Comparison of ENCODE assay signal across 15 mouse cellular contexts in the genomic region with DNA sequence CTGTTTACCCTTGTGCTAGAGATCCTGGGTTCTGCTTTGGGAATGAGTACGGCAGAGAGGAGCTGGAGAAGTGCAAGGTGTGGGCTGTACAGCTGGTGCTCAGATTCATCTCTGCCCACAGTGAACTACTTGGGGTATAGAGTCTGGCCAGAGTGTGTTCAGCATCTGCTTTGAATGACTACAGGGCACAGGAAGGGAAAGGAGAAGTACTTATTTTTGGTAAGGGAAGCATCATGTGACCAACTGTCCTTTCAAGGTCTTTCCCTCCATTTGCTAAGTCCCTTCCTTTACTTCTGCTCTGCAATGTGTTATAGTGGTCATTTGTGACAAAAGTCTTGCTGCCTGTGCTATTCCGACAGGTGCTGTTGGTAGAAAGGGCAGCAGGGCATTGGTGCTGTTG. TPM values are rescaled to one million over a fixed set of nuclear protein-coding genes. Genes with fewer than 3 reads are reported as not detected.
DNase-seq lines count a peak whose midpoint lies in the region; ATAC-seq and TF ChIP-seq lines count a peak whose summit lies in the region.
"Had no signal": no experiment of that assay in that cellular context is flagged by ENCODE, and none has a peak within 500 bp of the region (broad histone marks: within the 10 kb centered on the region; RNA-seq: fewer than 3 reads in every experiment).

No protein-coding gene starts in this region.

- WGBS in intestine, embryonic 16.5 days, result 80% methylated on average over 2 of the region's 2 CpGs
- WGBS in intestine, embryonic 15.5 days, result 80% methylated on average over 2 of the region's 2 CpGs
- WGBS in spleen, adult 2 months, result 47% methylated on average over 2 of the region's 2 CpGs
- 73% methylated on average over 2 of the region's 2 CpGs for WGBS in intestine, postnatal 0 days
- WGBS in kidney, embryonic 14.5 days, result 89% methylated on average over 2 of the region's 2 CpGs

- H3K36me3 ChIP-seq in intestine, embryonic 16.5 days (ENCODE audit: control insufficient read depth, insufficient read depth, low read length), result peaks cover 9% of the 10 kb centered on the region
- H3K36me3 ChIP-seq in intestine, embryonic 15.5 days, result peaks cover 46% of the 10 kb centered on the region
- H3K36me3 ChIP-seq in spleen, adult 2 months (ENCODE audit: control insufficient read depth, insufficient read depth, low read length), result peaks cover 56% of the 10 kb centered on the region
- peaks cover 74% of the 10 kb centered on the region for H3K36me3 ChIP-seq in intestine, postnatal 0 days (ENCODE audit: control insufficient read depth, insufficient read depth)
- peaks cover 85% of the 10 kb centered on the region for H3K36me3 ChIP-seq in kidney, embryonic 14.5 days (ENCODE audit: control insufficient read depth, insufficient read depth, low read length)

- H3K9me3 ChIP-seq in intestine, embryonic 16.5 days (ENCODE audit: control insufficient read depth, low read length), result no peaks in the 10 kb centered on the region
- H3K9me3 ChIP-seq in intestine, embryonic 15.5 days, result no peaks in the 10 kb centered on the region
- H3K9me3 ChIP-seq in intestine, postnatal 0 days (ENCODE audit: control insufficient read depth), result no peaks in the 10 kb centered on the region
- H3K9me3 ChIP-seq in kidney, embryonic 14.5 days (ENCODE audit: control insufficient read depth, low read length), result no peaks in the 10 kb centered on the region
- H3K9me3 ChIP-seq: embryonic facial prominence, embryonic 15.5 days; neural tube, embryonic 12.5 days had no signal

- H3K4me1 ChIP-seq in intestine, embryonic 16.5 days (ENCODE audit: control insufficient read depth, insufficient read depth, low read length), result peaks cover 10% of the 10 kb centered on the region; the same call in 1 of the 2 replicates
- no peaks in the 10 kb centered on the region for H3K4me1 ChIP-seq in intestine, embryonic 15.5 days (replicated peaks)
- H3K4me1 ChIP-seq in spleen, adult 2 months (ENCODE audit: control insufficient read depth, insufficient read depth, insufficient read length), result peaks cover 10% of the 10 kb centered on the region; the same call in 1 of the 2 replicates
- H3K4me1 ChIP-seq in intestine, postnatal 0 days (replicated peaks; ENCODE audit: control insufficient read depth, insufficient read depth, low read length), result 0 out of 2 replicates have a peak, but pooled peaks cover 3% of the 10 kb centered on the region
- no peaks in the 10 kb centered on the region for H3K4me1 ChIP-seq in kidney, embryonic 14.5 days (ENCODE audit: control insufficient read depth, insufficient read depth, low read length)
- H3K4me1 ChIP-seq: embryonic facial prominence, embryonic 15.5 days; neural tube, embryonic 12.5 days had no signal

- ATAC-seq in intestine, embryonic 16.5 days, result no peak
- no peak for ATAC-seq in intestine, embryonic 15.5 days
- ATAC-seq in intestine, postnatal 0 days, result no peak
- no peak for ATAC-seq in kidney, embryonic 14.5 days (ENCODE audit: low FRiP score, low TSS enrichment)
- ATAC-seq: hindbrain, embryonic 16.5 days had no signal

- H3K4me3 ChIP-seq in intestine, embryonic 16.5 days (ENCODE audit: low read length), result no peak overlapping the region
- no peak overlapping the region for H3K4me3 ChIP-seq in intestine, embryonic 15.5 days (replicated peaks)
- no peak overlapping the region for H3K4me3 ChIP-seq in spleen, adult 2 months (ENCODE audit: extremely low read depth, insufficient read depth, insufficient read length)
- no peak overlapping the region for H3K4me3 ChIP-seq in intestine, postnatal 0 days (ENCODE audit: low read depth, low read length)
- no peak overlapping the region for H3K4me3 ChIP-seq in kidney, embryonic 14.5 days (ENCODE audit: low read length)
- H3K4me3 ChIP-seq: embryonic facial prominence, embryonic 15.5 days; neural tube, embryonic 12.5 days had no signal

- H3K4me2 ChIP-seq in intestine, embryonic 16.5 days (ENCODE audit: low read depth, low read length), result no peak overlapping the region
- H3K4me2 ChIP-seq in intestine, embryonic 15.5 days (replicated peaks), result no peak overlapping the region
- no peak overlapping the region for H3K4me2 ChIP-seq in intestine, postnatal 0 days (replicated peaks; ENCODE audit: low read depth)
- no peak overlapping the region for H3K4me2 ChIP-seq in kidney, embryonic 14.5 days (replicated peaks; ENCODE audit: low read depth, low read length)
- H3K4me2 ChIP-seq: embryonic facial prominence, embryonic 15.5 days; neural tube, embryonic 12.5 days had no signal

- peak overlapping the region; percentile 19; the same call in 1 of the 2 replicates for H3K27ac ChIP-seq in intestine, embryonic 16.5 days (ENCODE audit: low read length)
- no peak overlapping the region for H3K27ac ChIP-seq in intestine, embryonic 15.5 days
- peak overlapping the region; percentile 56 for H3K27ac ChIP-seq in spleen, adult 2 months (ENCODE audit: insufficient read depth, low read length)
- H3K27ac ChIP-seq in intestine, postnatal 0 days (ENCODE audit: low read depth, low read length), result peak overlapping the region; percentile 50; the same call in 1 of the 2 replicates
- no peak overlapping the region for H3K27ac ChIP-seq in kidney, embryonic 14.5 days (ENCODE audit: low read depth, low read length)
- H3K27ac ChIP-seq: embryonic facial prominence, embryonic 15.5 days; neural tube, embryonic 12.5 days had no signal

- TF ChIP-seq POLR2A in spleen, adult 2 months (IDR thresholded peaks at IDR 0.05; ENCODE audit: low read depth, low read length), result no peak

- no peaks in the 10 kb centered on the region for H3K27me3 ChIP-seq in intestine, embryonic 16.5 days (replicated peaks; ENCODE audit: control insufficient read depth, insufficient read depth, low read length)
- H3K27me3 ChIP-seq in intestine, embryonic 15.5 days (replicated peaks), result no peaks in the 10 kb centered on the region
- H3K27me3 ChIP-seq in spleen, adult 2 months (ENCODE audit: control insufficient read depth, insufficient read depth, low read length), result no peaks in the 10 kb centered on the region
- H3K27me3 ChIP-seq in intestine, postnatal 0 days (replicated peaks; ENCODE audit: control insufficient read depth, insufficient read depth, low read length), result no peaks in the 10 kb centered on the region
- no peaks in the 10 kb centered on the region for H3K27me3 ChIP-seq in kidney, embryonic 14.5 days (ENCODE audit: control insufficient read depth, insufficient read depth, low read length)
- H3K27me3 ChIP-seq: embryonic facial prominence, embryonic 15.5 days; neural tube, embryonic 12.5 days had no signal

- no peak overlapping the region for H3K9ac ChIP-seq in intestine, embryonic 16.5 days (ENCODE audit: low read depth, low read length)
- no peak overlapping the region for H3K9ac ChIP-seq in intestine, embryonic 15.5 days
- no peak overlapping the region for H3K9ac ChIP-seq in intestine, postnatal 0 days (ENCODE audit: low read depth, low read length)
- no peak overlapping the region for H3K9ac ChIP-seq in kidney, embryonic 14.5 days (ENCODE audit: low read depth, low read length)
- H3K9ac ChIP-seq: embryonic facial prominence, embryonic 15.5 days; neural tube, embryonic 12.5 days had no signal

- no peak for DNase-seq in spleen, adult 2 months (ENCODE audit: low read depth in 1 of 2, low spot score in 2 of 2)
- no peak for DNase-seq in spleen, adult 12 weeks (ENCODE audit: low spot score)
- peak; percentile 38 for DNase-seq in telencephalon, adult 2 months (ENCODE audit: low read depth, low spot score)
- no peak for DNase-seq in cerebellum, postnatal 14 days
- DNase-seq: cerebellum, adult 2 months; right cerebral cortex, postnatal 4 days had no signal

- no peak for TF ChIP-seq CTCF in spleen, adult 2 months (IDR thresholded peaks at IDR 0.05; ENCODE audit: extremely low read depth, insufficient read depth, insufficient read length, insufficient replicate concordance)
- TF ChIP-seq CTCF in intestine, postnatal 0 days (IDR thresholded peaks at IDR 0.05; ENCODE audit: low read depth), result no peak

RNA-seq across cellular contexts. Expression of a gene that starts 5.4 kb away (rescaled TPM):
- polyA plus RNA-seq in intestine, embryonic 16.5 days (2015; fragmentation: Nextera tagmentation; extraction: Ambion mirVana), result 169 and 177 TPM in 2 replicates
- 103 and 125 TPM in 2 replicates for polyA plus RNA-seq in intestine, embryonic 15.5 days (2015; fragmentation: Nextera tagmentation; extraction: Ambion mirVana)
- polyA plus RNA-seq in spleen, adult 2 months (2012; rRNA removed), result 0.54 TPM in 1 of 2 replicates, not detected in the other
- 139 and 148 TPM in 2 replicates for polyA plus RNA-seq in intestine, postnatal 0 days (2015; fragmentation: Nextera tagmentation; extraction: Ambion mirVana)
- polyA plus RNA-seq in kidney, embryonic 14.5 days (2014; fragmentation: Nextera tagmentation; extraction: Ambion mirVana), result 0.37 and 0.60 TPM in 2 replicates
- polyA plus RNA-seq: heart, postnatal 0 days; midbrain, postnatal 0 days; neural tube, embryonic 12.5 days had no signal

RNA-seq across cellular contexts. Expression of a gene that starts 17.4 kb away (rescaled TPM):
- 0.60 and 0.65 TPM in 2 replicates for polyA plus RNA-seq in intestine, embryonic 16.5 days (2015; fragmentation: Nextera tagmentation; extraction: Ambion mirVana)
- polyA plus RNA-seq in intestine, embryonic 15.5 days (2015; fragmentation: Nextera tagmentation; extraction: Ambion mirVana), result 0.97 and 1.2 TPM in 2 replicates
- 24.3 and 27.4 TPM in 2 replicates for polyA plus RNA-seq in spleen, adult 2 months (2012; rRNA removed)
- polyA plus RNA-seq in intestine, postnatal 0 days (2015; fragmentation: Nextera tagmentation; extraction: Ambion mirVana), result 1.1 and 1.5 TPM in 2 replicates
- 0.93 and 1.9 TPM in 2 replicates for polyA plus RNA-seq in kidney, embryonic 14.5 days (2014; fragmentation: Nextera tagmentation; extraction: Ambion mirVana)

RNA-seq across cellular contexts. Expression of a gene that starts 26.3 kb away (rescaled TPM):
- 307 and 317 TPM in 2 replicates for polyA plus RNA-seq in intestine, embryonic 16.5 days (2015; fragmentation: Nextera tagmentation; extraction: Ambion mirVana)
- polyA plus RNA-seq in intestine, embryonic 15.5 days (2015; fragmentation: Nextera tagmentation; extraction: Ambion mirVana), result 254 and 276 TPM in 2 replicates
- 80.0 and 81.8 TPM in 2 replicates for polyA plus RNA-seq in spleen, adult 2 months (2012; rRNA removed)
- 362 and 381 TPM in 2 replicates for polyA plus RNA-seq in intestine, postnatal 0 days (2015; fragmentation: Nextera tagmentation; extraction: Ambion mirVana)
- polyA plus RNA-seq in kidney, embryonic 14.5 days (2014; fragmentation: Nextera tagmentation; extraction: Ambion mirVana), result 286 and 297 TPM in 2 replicates

Comparison
In these comparisons a context has a peak if more than half of its experiments do, and no peak if none do; other contexts are left out.
1. H3K27ac ChIP-seq: peak in intestine, embryonic 16.5 days (single experiment), spleen, adult 2 months (single experiment) and intestine, postnatal 0 days (single experiment); none in intestine, embryonic 15.5 days (single experiment) and kidney, embryonic 14.5 days (single experiment).
2. RNA of a gene that starts 5.4 kb away (polyA plus RNA-seq): 169 to 177 TPM in intestine, embryonic 16.5 days, 139 to 148 TPM in intestine, postnatal 0 days and 103 to 125 TPM in intestine, embryonic 15.5 days; 0.37 to 0.60 TPM in kidney, embryonic 14.5 days and 0.54 TPM in spleen, adult 2 months; every median in the first group is over 10 times any median in the second.